Mouse (Mus musculus) kidney, adult 2 months (tissue): ENCODE data around the gene Cobll1.

ENCODE experiments used
- CTCF ChIP-seq: fragments of 200-500 bp; conservative IDR thresholded peaks from 2 replicates; pipeline ENCODE4 v1.5.1; 2011; ENCODE audit warnings: low read depth, mild to moderate bottlenecking, control low read depth, low read length, moderate library complexity, mixed read lengths; ENCODE audit not compliant: insufficient read depth, insufficient read length
- POLR2A ChIP-seq: fragments of 200-500 bp; IDR thresholded peaks from one replicate; pipeline ENCODE4 v1.6.1; 2011; ENCODE audit warnings: low read depth, low read length, control low read depth

DNA sequence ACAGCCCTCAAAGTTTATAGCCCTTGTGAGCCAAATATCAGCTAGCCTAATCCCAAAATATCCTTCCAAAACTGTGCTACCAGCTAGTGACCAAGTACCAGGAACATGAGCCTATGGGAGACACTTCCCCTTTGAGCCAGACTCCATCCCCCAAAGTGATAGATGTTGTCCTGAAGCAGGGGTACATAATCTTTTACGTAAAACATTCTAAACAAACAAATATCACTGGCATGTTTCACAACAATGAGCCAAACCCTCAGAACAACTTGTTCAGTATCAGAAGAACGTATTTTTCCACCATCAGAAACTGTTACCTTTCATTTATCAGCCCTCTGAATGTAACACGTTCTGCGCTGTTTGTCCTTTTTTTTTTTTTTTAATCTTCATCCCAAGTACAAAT, 12.7 kb downstream of the Cobll1 start:
- TF ChIP-seq CTCF (no peak), POLR2A (no peak)
